Mouse (Mus musculus) heart, embryonic 10.5 days (tissue): ENCODE results near the gene Grb14. TPM values are rescaled to one million over a fixed set of nuclear protein-coding genes. Genes with fewer than 3 reads are reported as not detected.

Experiments
- DNase-seq: peaks from one replicate; pipeline ENCODE4 v3.0.0-alpha.2; 2017; ENCODE audit warnings: low spot score
- H3K27ac ChIP-seq: fragments of 300-500 bp; sonication (generic); 2 replicates; pipeline ENCODE4 v1.5.1; 2016; ENCODE audit warnings: mild to moderate bottlenecking
- H3K27me3 ChIP-seq: fragments of 300-500 bp; sonication (generic); 2 replicates; pipeline ENCODE4 v1.6.1; 2016; ENCODE audit warnings: mild to moderate bottlenecking; ENCODE audit not compliant: poor library complexity, insufficient read depth, severe bottlenecking
- H3K36me3 ChIP-seq: fragments of 300-500 bp; sonication (generic); 2 replicates; pipeline ENCODE4 v1.6.1; 2016; ENCODE audit warnings: mild to moderate bottlenecking, moderate library complexity
- H3K4me1 ChIP-seq: fragments of 300-500 bp; sonication (generic); 2 replicates; pipeline ENCODE4 v1.6.1; 2016; ENCODE audit warnings: mild to moderate bottlenecking
- H3K4me3 ChIP-seq: fragments of 300-500 bp; sonication (generic); 2 replicates; pipeline ENCODE4 v1.5.1; 2016; ENCODE audit warnings: mild to moderate bottlenecking, moderate library complexity
- H3K9me3 ChIP-seq: fragments of 300-500 bp; sonication (generic); 2 replicates; pipeline ENCODE4 v1.6.1; 2016; ENCODE audit warnings: mild to moderate bottlenecking, moderate library complexity
- WGBS: fragments of 180-500 bp; shearing (Covaris S2); methylation state at CpG from one replicate; pipeline ENCODE4 v1.1.7; 2016; 5-methylcytosine and 5-hydroxymethylcytosine counted together
- polyA plus RNA-seq: library from polyadenylated mRNA; unstranded; fragments of >200 nt; fragmentation: Nextera tagmentation; extraction: Ambion mirVana; gene quantifications from 2 replicates; pipeline ENCODE4 v1.2.1, GENCODE M21; 2016

The Grb14 gene
- polyA plus RNA-seq, 1 experiment from 2014 or later, result 49.8 TPM

DNA sequence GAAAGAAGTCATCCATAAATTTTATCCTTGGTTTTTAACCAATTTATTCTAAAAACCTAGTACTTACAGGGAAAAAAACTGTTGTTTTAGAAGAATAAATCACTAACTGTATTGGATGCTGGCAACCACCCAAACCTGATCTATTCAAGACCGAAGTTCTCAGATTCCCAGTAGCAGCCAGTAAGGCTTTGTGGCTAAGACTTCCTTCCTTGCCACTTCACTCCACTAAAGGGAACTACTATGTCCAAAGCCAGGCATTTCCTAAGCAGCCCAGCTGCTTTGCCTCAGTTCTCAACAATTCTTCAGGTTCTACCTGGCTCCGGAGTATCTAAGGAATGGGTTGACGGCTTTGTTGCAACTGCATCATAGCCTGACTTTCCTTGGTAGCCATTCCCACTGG is 14.7 kb downstream of the Grb14 start:
- no peak overlapping the region for H3K27ac ChIP-seq

GRCm38 (mm10) chr2:65007396-65007795 is 17.4 kb downstream of the Grb14 start:
- Histone ChIP-seq H3K36me3 (no peaks in the 10 kb centered on the region), H3K27me3 (no peaks in the 10 kb centered on the region), H3K9me3 (no peaks in the 10 kb centered on the region), H3K4me1 (peaks cover 11% of the 10 kb centered on the region), H3K27ac (no peak overlapping the region), H3K4me3 (no peak overlapping the region)
- DNase-seq, result no peak
- WGBS, result 57% methylated on average over 2 of the region's 2 CpGs

More for the DNA sequence above, 14.7 kb downstream of the Grb14 start:
- Histone ChIP-seq H3K9me3 (no peaks in the 10 kb centered on the region), H3K27me3 (no peaks in the 10 kb centered on the region), H3K36me3 (no peaks in the 10 kb centered on the region), H3K4me1 (peaks cover 11% of the 10 kb centered on the region), H3K4me3 (no peak overlapping the region)
- 89% methylated on average over 3 of the region's 3 CpGs for WGBS
- no peak for DNase-seq

- no peaks in the 10 kb centered on the region for H3K9me3 ChIP-seq
- H3K4me3 ChIP-seq, result no peak overlapping the region
- H3K27ac ChIP-seq, result no peak overlapping the region
- peaks cover 18% of the 10 kb centered on the region for H3K4me1 ChIP-seq
- H3K27me3 ChIP-seq, result no peaks in the 10 kb centered on the region
- no peaks in the 10 kb centered on the region for H3K36me3 ChIP-seq
- DNase-seq, result no peak
These were observed 19.7 kb downstream of the Grb14 start for GRCm38 (mm10) chr2:65005044-65005443.

DNA sequence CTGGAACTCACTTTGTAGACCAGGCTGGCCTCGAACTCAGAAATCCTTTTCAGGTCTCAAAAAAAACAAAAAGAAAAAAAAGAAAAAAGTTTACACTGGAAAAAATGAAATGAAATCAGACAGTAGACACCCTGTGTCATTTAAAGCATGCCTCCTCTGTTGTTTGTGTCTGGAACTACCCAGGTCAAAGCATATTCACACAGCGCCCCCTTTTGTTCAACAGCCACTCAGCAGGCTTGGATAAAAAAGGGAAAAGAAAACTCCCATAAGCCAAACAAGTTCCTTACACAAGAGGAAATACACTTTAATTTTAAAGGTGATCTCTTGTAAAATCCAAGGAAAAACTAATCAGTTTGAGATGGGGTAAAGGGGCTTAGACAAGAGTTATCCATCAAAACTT is 21.4 kb downstream of the Grb14 start:
- H3K9me3 ChIP-seq, result no peaks in the 10 kb centered on the region
- H3K4me1 ChIP-seq, result peaks cover 19% of the 10 kb centered on the region
- H3K27me3 ChIP-seq, result no peaks in the 10 kb centered on the region
- H3K4me3 ChIP-seq, result no peak overlapping the region
- no peak for DNase-seq
- 43% methylated on average over 2 of the region's 2 CpGs for WGBS
- no peaks in the 10 kb centered on the region for H3K36me3 ChIP-seq
- no peak overlapping the region for H3K27ac ChIP-seq

DNA sequence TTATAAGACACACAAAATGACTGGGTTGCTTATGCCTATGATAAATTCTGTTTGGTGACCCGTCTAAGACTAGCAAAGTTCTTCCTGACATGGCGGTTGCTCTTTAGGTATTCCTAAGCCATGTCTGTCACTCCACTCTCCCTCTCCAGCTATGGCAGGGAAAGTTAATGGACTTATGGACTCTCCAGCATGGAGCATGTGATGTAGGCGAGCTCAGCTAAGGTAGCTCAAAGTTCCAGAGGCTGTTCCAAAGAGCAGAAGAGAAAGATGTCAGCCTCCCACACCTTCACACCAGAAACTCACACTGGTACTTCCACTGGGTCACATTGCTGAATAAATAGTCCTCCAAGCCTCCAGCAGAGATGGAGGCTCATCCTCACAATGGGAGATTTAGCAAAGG is 22.2 kb downstream of the Grb14 start:
- DNase-seq, result no peak

GRCm38 (mm10) chr2:64995048-64995447 is 29.7 kb downstream of the Grb14 start:
- H3K27ac ChIP-seq, result no peak overlapping the region
- no peaks in the 10 kb centered on the region for H3K27me3 ChIP-seq
- H3K4me3 ChIP-seq, result no peak overlapping the region
- H3K4me1 ChIP-seq, result peaks cover 1% of the 10 kb centered on the region
- no peaks in the 10 kb centered on the region for H3K9me3 ChIP-seq
- no peaks in the 10 kb centered on the region for H3K36me3 ChIP-seq
- no peak for DNase-seq
- WGBS, result 80% methylated on average over 2 of the region's 2 CpGs

More for the DNA sequence above, 22.2 kb downstream of the Grb14 start:
- H3K27ac ChIP-seq, result no peak overlapping the region
- H3K4me1 ChIP-seq, result peaks cover 18% of the 10 kb centered on the region
- no peak overlapping the region for H3K4me3 ChIP-seq
- WGBS, result 90% methylated on average over 3 of the region's 3 CpGs
- H3K9me3 ChIP-seq, result no peaks in the 10 kb centered on the region
- no peaks in the 10 kb centered on the region for H3K27me3 ChIP-seq
- no peaks in the 10 kb centered on the region for H3K36me3 ChIP-seq

DNA sequence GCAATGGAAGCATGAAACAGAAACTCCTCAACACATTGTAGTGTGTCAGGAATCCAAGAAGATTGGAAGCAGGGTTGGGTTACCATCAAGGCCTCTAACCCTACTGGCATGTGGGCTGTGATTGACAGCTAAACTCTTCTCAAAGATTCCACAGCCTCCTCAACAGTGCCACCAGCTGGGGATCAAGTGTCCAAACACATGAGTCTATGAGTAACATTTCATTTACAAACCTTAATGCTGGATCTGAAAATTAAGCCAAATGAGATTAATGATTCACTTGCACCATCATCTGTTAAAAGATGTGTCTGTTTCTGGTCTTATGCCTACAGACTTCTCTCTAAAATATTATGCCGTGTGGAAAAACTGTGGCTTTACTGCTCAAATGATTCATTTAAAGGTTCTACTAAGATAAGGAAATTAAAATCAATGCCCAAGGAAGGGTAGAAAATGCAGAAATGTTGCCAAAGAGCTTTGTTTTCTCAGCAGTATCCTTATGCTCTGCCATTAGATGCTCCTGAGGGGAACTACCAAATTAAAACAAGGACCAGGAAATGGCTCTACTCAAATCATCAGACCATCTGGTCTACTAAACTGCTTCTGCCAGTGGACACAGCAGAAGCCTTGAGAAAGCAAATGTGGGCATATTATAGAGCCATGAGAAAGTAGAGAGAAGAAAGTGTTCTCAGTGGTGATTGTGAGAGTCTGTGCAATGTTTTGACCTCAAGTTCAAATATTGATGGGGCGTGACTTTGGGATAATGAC is 35.2 kb downstream of the Grb14 start:
- WGBS, result 88% methylated on average over 2 of the region's 2 CpGs
- Histone ChIP-seq H3K27ac (no peak overlapping the region), H3K4me1 (peaks cover 8% of the 10 kb centered on the region; the same call in 1 of the 2 replicates), H3K9me3 (no peaks in the 10 kb centered on the region), H3K4me3 (no peak overlapping the region), H3K27me3 (no peaks in the 10 kb centered on the region), H3K36me3 (no peaks in the 10 kb centered on the region)
- no peak for DNase-seq

DNA sequence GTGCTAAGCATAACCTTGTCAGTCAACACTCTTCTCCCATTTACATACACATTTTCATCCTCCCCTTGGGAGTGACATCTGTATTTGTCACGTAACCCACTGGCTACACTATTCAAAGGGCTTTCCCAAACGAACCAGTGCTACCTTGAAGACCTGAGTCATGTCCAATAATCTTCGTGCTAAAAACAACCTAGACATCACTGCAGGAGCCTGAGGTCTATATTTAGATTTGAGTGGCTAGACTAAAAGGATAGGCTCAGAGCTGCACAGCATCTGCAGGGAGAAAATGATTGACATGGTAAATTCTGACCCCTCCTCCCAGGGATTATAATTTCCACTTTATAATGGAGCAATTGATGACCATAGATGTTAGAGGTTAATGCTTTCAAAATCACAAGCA is 37.0 kb downstream of the Grb14 start:
- Histone ChIP-seq H3K4me1 (peaks cover 8% of the 10 kb centered on the region; the same call in 1 of the 2 replicates), H3K9me3 (no peaks in the 10 kb centered on the region), H3K36me3 (peaks cover 9% of the 10 kb centered on the region; the same call in 1 of the 2 replicates), H3K27ac (peak overlapping the region; percentile 64; the same call in 1 of the 2 replicates), H3K4me3 (no peak overlapping the region), H3K27me3 (no peaks in the 10 kb centered on the region)
- 46% methylated on average over 3 of the region's 3 CpGs for WGBS
- no peak for DNase-seq

- Histone ChIP-seq H3K27me3 (no peaks in the 10 kb centered on the region), H3K27ac (no peak overlapping the region), H3K36me3 (no peaks in the 10 kb centered on the region), H3K4me3 (no peak overlapping the region), H3K4me1 (peaks cover 26% of the 10 kb centered on the region), H3K9me3 (no peaks in the 10 kb centered on the region)
- WGBS, result 58% methylated on average over 5 of the region's 5 CpGs
- no peak for DNase-seq
These were observed 49.2 kb downstream of the Grb14 start for GRCm38 (mm10) chr2:64975546-64975945.

- H3K4me1 ChIP-seq, result peaks cover 26% of the 10 kb centered on the region
- H3K36me3 ChIP-seq, result no peaks in the 10 kb centered on the region
- DNase-seq, result no peak
- H3K4me3 ChIP-seq, result no peak overlapping the region
- no peak overlapping the region for H3K27ac ChIP-seq
- H3K27me3 ChIP-seq, result no peaks in the 10 kb centered on the region
- H3K9me3 ChIP-seq, result no peaks in the 10 kb centered on the region
- WGBS, result 70% methylated on average over 2 of the region's 2 CpGs
These were observed 50.2 kb downstream of the Grb14 start for GRCm38 (mm10) chr2:64974549-64974948.

DNA sequence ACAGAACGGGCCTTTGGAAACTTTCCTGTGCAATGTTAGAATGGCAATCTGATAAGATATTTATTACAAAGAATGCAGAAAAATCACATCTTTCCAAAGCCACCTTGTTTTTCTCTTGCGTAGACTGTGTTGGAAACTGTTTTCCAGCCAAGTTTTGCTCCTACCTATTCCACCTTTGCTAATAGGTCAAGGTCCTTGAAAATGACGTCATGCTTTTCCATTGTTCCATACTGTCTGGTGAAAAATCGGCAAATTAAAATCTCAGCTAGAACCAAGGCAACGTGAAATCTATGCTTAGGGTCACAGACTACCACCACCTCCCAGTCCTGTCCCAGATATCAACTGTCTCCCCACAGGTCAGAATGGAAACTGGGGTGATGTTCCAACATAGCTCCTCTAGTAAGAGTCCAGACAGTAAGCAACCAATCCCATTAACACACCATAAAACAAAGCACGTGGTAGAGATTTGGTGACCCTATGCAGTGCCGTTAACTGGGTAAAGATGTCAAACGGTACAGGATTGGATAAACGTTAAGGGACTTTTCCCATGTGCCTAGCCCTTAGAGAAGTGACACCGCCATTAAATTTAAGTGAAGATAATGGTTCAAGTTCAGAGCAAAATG is 50.9 kb downstream of the Grb14 start:
- no peaks in the 10 kb centered on the region for H3K36me3 ChIP-seq
- 87% methylated on average over 10 of the region's 10 CpGs for WGBS
- H3K4me3 ChIP-seq, result no peak overlapping the region
- H3K4me1 ChIP-seq, result peaks cover 26% of the 10 kb centered on the region
- no peaks in the 10 kb centered on the region for H3K27me3 ChIP-seq
- H3K9me3 ChIP-seq, result no peaks in the 10 kb centered on the region
- DNase-seq, result no peak
- H3K27ac ChIP-seq, result no peak overlapping the region

DNA sequence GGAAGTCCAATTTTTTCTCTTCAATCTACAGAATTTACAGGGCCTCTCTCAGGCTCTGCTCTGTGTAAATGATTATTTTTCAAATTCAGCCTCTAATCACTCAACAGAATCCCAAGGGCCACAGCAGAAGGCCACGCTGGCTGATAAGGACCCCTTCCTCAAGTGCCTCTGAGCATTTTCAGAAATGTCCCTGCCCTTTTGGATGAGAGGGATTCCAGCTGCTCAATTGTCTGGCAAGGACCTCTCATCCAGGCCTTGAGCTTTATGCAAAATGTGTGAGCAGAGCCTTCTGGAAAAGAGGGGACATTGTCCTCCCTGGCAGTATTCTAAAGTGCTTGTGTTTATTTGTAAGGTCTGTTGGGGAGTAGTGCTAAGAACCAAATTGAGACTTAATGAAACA is 51.7 kb downstream of the Grb14 start:
- no peak for DNase-seq
- Histone ChIP-seq H3K4me3 (no peak overlapping the region), H3K4me1 (peaks cover 26% of the 10 kb centered on the region), H3K27ac (peak overlapping the region; percentile 78), H3K36me3 (no peaks in the 10 kb centered on the region), H3K9me3 (no peaks in the 10 kb centered on the region), H3K27me3 (no peaks in the 10 kb centered on the region)
- WGBS, result 29% methylated on average over 1 of the region's 1 CpGs

DNA sequence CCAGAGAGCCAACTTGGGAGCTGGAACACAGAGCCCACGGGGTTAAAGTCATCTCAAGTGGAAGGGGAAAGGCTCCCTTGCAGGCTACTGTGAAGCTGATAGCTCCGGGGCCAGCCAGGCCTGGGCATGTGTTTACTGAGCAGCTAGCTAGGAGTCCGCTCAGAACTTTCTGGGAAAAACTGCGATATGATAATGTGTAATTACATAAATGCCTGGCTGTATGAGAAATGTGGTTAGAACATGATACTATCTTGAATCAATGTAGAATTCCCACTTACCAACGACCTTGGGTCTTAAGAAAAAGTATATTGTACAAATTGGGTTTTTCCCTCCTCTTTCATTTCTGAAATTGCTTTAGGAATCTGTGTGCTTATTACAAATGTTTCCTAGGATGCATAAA is 53.0 kb downstream of the Grb14 start:
- DNase-seq, result no peak

More for the DNA sequence above, 53.0 kb downstream of the Grb14 start:
- no peaks in the 10 kb centered on the region for H3K36me3 ChIP-seq
- peak overlapping the region; percentile 78; the same call in 1 of the 2 replicates for H3K27ac ChIP-seq
- 43% methylated on average over 5 of the region's 5 CpGs for WGBS
- H3K4me1 ChIP-seq, result peaks cover 26% of the 10 kb centered on the region
- no peak overlapping the region for H3K4me3 ChIP-seq
- no peaks in the 10 kb centered on the region for H3K27me3 ChIP-seq
- no peaks in the 10 kb centered on the region for H3K9me3 ChIP-seq
